Mouse (Mus musculus): ENCODE results near the gene Slc38a10. TPM values are rescaled to one million over a fixed set of nuclear protein-coding genes. Genes with fewer than 3 reads are reported as not detected.

Slc38a10 gene
- total RNA-seq (2021) = 100 to 1,000 TPM; 104 to 116 TPM

DNA sequence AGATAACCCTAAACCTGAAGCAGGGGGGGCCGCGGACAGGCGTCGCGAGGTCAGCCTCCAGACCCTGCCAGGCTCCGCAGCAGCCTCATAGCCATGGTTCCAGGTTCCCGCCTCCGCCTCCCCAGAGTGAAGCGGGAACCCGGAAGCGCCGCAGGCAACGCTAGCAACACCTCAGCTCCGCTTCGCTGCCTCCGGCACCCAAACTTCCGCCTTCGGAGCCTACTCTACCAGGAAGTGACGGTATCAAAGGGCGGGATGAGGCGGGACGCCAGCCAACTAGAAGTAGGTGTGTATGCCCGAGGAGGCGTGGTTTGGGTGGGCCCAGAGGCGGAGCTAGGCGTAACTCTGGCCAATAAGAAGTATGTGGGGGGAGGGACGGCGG lies at the start of gene Slc38a10:
Gene Slc38a10 (minus strand): TSS at position 234 of the 382 bp plus-strand sequence.
- peak; percentile 100 for DNase-seq
- intact Hi-C loops (cut with DNase I) = loop anchor here (2.0 kb wide), 1 partner anchor 38 kb away; no protein-coding TSS in a partner anchor

DNA sequence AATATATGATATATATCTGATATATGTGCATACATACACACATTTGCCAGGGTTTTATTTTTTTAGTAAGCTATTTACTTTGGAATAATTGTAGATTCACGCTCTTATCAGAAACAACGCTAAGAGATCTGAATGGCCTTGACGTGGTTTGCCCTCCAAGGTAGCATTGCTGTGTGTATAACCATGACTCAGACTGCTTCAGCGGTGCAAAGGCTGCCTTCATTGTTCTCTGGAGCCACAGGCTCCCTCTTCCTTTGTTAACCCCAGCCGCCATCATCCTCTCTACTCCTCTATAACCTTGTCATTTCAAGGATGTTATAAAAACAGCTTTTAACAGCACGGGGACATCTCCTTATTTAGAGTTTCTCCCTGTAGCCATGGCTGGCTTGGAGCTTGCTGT lies 49.5 kb upstream of the Slc38a10 start:
- intact Hi-C loops (cut with DNase I) = no loop called here
- no peak for DNase-seq

DNA sequence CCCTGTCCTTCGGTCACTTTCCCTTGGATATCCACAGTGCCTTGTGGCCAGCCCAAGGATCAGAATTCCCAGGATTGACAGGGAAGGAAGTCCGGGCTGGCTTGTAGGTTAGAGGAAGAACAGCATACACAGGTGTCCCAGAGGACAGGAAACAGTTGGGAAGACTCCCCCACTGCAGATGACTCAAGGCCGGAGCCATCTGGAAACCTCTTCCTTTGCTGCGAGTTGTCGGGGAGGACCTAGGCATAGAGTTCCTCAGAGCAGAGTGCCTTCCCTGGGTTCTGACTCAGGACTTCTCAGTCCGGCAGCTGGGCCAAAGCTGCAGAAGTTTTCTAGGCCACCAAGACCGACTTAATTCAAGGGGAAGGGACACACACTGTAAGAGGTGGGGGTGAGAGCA lies 48.6 kb upstream of the Slc38a10 start:
- intact Hi-C loops (cut with DNase I) = no loop called here
- DNase-seq = peak in 1 of 2 experiments; percentile 67

DNA sequence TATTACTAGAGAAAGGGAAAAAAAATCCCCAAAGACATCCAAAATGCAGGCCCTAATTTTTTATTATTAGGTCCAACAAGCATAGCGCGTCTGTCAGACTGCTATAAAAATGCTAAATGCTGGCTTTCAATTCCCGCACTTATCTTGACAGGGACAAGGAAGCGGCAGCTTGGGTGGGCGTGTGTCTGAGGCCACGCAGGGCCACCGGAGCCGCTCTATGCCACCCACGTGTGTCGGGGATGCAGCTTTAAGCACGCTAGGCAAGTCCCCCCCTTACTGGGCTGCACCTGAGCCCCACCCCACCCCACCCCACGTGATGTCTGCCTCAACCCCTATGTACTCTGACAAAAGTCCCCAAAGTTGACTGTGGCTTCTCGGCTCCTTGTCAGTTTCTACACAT lies 47.7 kb upstream of the Slc38a10 start:
- intact Hi-C loops (cut with DNase I) = no loop called here
- no peak for DNase-seq

DNA sequence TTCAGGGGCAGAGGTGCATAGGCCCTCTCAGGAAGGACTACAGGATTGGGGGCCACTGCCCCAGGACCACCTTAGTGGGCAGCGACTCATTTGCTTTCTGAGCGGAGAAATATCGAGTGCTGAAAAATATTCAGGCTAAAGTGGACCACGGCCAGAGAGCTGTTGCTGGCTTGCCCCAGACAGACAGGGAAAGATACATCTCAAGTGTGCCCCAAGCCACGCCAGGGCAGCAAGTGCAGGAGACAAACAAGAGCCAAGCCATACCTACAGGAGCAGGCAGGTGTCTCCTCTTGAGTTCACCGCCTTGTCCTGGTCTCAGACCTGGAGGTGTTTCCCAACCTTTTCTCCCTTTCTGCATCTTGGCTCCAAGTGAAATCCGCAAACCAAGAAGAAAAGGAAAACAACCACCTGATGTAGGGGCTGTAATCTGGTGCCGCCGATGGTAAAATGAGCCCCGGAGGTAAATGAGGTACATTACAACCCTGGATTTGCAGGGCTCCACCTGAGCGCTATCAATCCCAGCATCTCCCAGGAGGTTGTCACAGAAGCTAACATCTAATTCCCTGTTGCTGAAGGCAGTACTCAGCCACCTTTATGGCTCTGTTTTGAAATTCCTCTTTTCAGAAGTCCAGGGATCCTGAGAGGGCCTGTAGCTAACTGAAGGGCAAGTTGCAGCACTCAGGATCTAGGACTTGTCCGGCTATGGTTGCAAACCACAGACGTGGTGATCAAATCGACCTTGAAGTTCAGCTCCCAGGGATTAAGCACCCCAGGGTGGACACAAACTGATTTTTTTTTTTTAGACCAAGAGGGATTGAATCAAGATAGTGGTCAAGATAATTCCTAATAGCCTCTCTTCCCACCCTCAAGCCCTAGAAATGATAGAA lies 39.6 kb upstream of the Slc38a10 start:
- intact Hi-C loops (cut with DNase I) = no loop called here

DNA sequence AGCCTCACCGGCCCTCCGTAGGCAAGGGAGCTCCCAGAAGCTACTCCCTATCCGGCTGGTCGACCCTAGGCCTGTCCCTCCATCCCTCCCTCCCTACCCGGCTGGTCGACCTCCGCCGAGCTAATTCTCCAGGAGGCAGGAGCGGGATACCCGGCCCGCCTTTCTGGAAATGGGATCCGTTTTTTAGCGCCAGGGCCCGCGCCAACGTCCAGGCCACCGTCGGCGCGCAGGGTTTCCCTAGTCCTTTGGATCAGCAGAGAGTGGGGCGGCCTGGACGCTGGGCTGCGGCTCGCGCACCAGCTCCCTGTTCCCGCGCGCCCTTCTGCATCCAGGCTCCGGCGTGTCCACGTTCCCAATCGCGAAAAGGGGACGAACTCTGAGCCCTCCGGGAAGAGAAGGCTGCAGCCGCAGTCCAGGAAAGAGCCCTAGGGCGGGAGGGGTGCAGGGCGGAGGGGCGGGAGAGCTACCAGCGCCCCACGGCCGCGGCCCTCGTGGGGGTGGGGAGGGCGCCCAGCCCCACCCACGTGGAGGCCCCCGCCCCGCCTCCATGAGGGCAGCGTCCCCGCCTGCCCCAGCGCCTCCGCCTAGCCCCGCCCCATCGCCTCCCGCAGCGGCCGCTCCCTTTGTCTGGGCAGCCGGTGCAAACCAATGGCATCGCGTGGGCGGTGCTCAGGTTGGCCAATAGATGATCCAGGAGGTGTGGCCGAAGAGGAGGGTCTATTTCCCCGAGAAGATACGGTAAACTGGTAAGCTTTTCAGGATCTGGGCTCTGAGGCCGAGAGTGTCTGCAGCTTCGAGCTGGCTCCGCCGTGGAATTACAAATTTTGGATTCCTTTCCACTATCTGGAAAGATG lies 38.5 kb upstream of the Slc38a10 start:
- peak; percentile 99 for DNase-seq
- intact Hi-C loops (cut with DNase I) = loop anchor here (1.0 to 2.0 kb wide), 3 partner anchors 39 to 118 kb away; partner anchors contain the start of gene Slc38a10

More for the DNA sequence above, 39.6 kb upstream of the Slc38a10 start:
- DNase-seq = peak in 1 of 2 experiments; percentile 38

DNA sequence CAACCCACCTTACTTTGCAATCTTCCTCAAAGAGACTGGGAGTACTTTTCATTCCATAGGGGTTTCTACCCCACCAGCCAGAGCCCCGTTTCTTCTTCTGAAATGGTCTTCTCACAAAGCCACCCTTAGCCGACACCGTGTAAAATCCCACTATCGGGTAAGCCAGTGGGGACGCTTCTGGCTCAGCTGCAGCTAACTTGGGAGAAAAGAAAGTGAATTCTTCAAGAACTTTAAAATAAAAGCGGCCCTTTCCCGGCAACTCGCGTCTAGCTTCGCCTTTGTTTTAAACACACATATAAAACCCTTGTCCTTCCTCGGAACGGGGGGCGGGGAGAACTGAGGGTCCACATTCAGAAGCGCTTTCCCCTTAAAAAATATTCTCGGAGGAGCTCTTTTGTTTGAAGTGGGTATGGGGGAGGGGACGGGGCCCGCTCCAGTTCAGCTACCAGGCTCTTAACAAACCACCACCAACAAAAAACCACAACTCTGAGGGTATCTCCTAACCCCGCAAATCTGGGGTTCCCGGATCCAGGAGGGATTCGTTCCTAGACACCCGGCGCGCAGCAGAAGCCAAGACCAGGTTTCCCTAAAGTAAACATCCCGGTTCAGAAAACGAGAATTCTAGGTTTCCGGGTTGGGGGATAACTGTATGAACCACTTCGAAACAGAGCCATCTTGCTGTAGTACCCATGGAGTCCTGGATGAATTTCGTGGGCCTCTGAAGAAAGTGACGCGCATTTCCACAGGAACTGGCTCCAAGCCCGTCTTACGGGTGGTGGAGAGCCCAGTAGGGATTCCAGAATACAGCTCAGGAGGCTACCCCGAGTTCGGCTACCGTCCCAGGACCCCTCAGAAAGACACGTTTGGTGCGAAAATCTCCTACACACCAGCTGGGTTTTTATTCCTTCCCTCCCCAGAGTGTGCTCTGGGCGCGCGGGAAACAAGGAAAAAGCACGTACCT lies 37.6 kb upstream of the Slc38a10 start:
- intact Hi-C loops (cut with DNase I) = loop anchor here (1.0 to 2.0 kb wide), 4 partner anchors 38 to 119 kb away; partner anchors contain the start of gene Slc38a10
- peak; percentile 77 to 85 for DNase-seq

DNA sequence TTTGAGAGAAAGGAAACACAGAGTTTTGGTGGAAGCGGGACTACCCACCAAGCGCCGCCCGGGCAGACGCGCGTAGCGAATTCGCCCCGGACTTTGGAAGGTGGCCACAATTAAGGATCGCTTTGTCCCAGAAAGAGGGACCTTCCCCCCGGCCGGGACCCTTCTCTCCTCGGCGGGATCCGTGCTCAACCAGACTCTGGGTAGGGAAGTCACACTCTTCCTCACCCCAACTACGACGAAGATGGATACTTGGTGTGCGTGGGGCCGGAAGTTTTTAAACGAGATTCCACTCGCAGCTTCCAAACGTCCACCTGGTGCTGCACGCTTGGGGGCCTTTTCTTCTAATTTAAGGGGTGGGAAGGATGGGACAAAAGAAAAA lies 36.9 kb upstream of the Slc38a10 start:
- intact Hi-C loops (cut with DNase I) = loop anchor here (1.0 to 2.0 kb wide), 2 partner anchors 37 to 48 kb away; partner anchors contain the start of gene Slc38a10
- DNase-seq = peak; percentile 71

DNA sequence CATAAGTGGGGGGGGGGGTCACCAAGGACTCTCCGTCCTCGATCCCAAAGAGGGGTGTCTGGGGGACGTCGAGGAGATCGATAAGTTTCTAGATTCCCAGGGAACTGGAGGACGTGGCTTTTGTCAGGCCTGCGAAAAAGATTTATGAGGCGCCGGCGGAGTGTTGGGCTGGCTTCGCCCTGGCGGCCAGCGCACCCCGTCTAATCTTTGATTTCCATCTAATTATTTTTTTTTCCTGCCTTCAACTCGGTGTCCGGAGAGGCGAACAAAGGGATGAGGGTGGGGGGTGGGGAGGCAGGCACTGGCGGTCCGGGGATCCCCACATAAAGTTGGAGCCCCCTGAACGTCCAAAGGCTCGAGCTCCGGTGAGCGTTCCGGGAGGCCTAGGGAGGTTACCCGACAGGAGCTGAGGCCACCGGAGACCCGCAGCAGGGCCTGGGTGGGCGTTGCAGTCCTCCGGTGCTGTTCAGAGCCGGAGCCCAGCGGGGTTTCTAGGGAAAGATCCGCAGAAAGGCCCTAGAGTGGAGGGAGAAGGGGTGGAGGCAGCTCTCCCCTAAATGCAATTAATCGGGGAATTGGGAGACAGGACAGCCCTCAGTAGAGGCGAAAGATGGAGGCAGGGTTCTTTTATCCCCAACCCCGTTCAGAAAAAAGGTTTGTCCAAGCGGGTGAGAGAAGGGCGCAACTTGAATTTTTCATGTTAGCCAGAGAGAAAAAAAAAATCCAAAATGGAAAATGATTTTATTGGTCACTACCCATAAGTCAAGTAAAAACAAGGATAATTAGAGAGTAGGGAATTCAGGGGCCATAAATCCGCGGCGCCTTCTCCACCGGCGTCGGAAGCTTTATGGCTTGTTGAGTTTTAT lies 36.3 kb upstream of the Slc38a10 start:
- peak; percentile 54 to 59 for DNase-seq

DNA sequence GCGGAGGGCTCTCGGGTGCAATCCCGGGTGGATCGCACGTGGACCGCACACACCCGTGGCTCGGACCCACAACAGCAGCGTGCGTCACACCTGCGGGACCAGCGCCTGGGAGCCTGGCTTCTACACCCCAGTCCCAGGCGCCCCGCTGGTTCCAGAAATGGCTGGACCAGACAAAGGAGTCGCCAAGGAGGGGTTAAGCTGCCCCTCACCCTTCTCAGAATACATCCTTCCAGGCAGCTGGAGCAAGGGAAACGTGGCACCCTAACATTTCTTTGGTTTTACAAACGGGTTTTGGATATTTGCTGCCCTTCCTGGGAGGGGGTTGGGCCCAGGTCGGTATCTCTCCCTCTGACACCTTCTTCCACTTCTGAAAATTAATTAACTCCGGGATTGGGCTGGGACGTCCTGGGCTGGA lies 35.7 kb upstream of the Slc38a10 start:
- peak; percentile 55 to 63 for DNase-seq
- intact Hi-C loops (cut with DNase I) = no loop called here

More for the DNA sequence above, 36.3 kb upstream of the Slc38a10 start:
- intact Hi-C loops (cut with DNase I) = loop anchor here (1.0 to 2.0 kb wide), 2 partner anchors 37 to 49 kb away; partner anchors contain the start of gene Slc38a10

DNA sequence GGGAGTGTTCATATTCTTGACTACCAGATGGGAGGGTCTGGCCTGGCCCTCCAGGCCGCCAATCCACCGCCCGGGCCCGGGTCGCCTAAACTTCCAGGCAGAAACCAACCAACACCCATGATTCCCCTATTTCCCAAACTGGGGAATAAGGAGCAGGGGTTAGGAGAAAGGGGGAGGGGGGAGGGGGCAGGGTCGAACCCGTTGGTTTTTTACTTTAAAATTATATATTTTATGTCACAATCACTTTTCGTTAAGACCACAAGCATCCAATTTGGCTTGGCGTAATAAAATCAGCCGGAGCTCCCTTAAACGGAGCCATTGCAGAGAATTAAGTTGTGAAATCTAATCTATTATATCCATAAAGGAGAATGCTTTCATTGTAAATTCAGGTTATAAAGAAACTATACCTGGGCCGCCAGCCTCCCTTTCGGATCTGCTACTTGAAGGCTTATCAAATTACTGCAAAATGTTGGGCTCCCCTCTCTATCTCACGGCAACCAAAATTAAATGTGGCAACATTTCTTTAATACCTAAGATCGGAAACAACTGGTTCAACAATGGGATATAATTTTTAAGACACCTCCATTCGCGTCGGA lies 35.1 kb upstream of the Slc38a10 start:
- DNase-seq = no peak
- intact Hi-C loops (cut with DNase I) = no loop called here

DNA sequence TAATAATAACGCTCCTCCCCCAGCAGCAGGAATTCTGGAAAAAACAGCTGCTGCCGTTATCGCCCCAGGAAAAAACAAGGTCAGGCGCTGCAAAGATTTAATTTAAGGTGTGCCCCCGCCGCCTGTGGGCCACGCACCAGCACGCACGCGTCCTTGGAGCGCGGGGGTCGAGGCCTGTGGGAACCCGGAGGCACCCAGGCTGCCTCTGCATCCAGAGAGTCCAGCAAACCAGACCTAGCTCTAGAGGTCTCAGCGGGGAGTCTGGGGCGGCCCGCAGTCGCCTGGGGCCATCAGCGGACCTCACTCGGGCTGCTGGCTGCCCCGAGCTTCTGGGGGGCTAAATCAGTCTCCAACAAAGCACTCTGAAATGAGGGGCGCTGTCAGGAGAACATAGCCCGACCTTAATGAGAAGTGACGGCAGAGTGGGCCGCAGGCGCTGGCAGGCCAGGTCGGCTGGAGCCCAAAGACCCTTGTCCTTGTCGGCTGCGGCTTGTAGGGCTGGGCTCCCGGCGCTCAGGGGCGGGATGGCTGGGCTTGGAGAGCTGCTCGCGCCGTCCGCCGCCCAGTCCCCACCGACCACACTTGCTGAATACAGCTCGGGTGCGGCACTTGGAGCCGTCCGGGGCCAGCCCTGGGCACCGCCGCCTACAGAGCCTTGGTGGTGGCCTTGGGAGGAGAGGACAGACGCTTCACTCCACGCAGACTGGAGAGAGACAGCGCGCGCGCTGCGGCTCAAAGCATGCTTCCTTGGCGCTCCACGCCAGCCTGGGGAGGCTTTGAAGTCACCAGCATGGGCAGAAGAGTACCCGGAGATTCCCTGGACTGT lies 34.4 kb upstream of the Slc38a10 start:
- DNase-seq = peak; percentile 73 to 74
- intact Hi-C loops (cut with DNase I) = loop anchor here (2.0 kb wide), 1 partner anchor 43 kb away; no protein-coding TSS in a partner anchor

DNA sequence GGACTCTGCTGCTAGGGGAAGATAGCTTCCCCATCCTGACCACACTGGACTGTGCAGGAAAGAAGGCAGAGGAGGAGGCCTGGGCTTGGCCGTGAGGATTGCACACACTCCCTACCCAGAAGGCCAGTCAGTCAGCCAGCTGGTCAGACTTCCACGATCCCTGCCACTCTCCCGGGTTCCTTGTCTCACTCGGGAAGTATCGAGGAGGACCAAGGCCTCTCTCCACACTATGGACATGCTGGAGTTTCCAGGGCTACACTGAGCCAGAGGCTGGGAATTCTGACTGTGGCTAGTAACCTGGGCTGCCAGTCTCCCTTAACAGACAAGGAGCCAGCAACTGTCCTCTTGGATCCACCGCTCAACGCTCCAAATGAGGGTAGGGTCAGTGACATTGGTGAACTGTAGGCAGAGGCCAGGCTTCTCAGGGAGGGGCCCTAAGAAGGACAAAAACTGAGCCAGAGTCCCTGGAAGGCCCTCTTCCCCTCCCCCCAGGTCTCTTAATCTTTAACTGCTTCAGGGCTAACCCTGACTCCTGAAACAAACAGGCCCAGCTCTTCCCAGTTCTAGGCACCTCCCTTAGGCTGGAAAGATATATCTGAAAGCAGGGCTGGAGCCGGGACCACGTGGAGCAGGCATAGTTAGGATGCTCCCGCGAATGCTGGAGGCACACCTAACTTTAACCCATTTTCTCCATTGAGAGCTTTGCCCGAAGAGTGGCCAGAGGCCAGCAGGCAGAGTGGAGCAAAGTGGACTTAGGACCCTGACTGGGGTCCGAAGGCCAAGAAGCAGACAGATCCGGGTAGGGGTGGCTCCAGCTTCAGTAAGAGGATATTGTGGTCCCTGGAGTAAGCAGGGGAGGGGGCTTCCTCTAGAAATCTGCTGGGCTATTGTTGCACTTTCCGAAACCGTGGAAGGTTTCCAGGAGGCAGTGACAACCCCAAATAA lies 33.5 kb upstream of the Slc38a10 start:
- peak in 1 of 2 experiments; percentile 79 for DNase-seq
- intact Hi-C loops (cut with DNase I) = loop anchor here (2.0 kb wide), 1 partner anchor 42 kb away; no protein-coding TSS in a partner anchor

DNA sequence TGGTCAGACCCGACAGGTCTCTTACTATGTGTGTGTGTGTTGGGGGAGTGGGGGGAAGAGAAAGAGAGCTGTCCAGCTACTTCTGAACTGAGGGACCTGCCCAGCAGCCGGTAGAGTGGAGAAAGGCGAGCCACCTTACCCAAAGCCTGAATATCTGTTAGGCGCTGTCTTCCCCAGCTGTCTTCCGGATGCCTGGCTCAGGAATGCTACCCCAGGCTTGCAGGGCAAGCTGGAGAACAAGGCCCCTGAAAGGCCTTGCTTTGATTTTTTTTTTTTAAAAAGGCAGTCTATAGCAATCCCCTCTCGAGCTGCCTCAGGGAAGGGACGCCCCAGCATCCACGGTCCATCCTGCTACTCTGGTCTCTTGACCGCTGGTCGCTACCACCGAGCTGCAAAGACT lies 32.6 kb upstream of the Slc38a10 start:
- intact Hi-C loops (cut with DNase I) = loop anchor here (2.0 kb wide), 1 partner anchor 41 kb away; no protein-coding TSS in a partner anchor
- no peak for DNase-seq

DNA sequence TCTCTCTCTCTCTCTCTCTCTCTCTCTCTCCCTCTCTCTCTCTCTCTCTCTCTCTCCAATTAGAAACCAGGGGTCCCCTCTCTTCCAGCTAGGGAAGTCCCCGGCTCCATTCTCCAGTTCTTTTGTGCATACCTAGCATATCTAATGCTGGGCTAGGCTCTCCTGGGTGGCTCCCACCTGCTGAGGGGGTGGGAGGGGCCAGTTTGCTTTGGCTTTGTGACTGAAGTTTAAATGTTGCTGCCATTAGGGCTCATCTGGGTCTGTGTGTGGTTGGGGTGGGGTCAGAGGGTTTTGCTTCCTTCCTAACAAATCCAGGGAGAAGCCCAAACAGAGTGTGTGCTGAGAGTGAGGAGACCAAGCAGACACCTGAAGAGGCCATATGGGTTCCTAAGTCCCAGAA lies 32.0 kb upstream of the Slc38a10 start:
- intact Hi-C loops (cut with DNase I) = no loop called here
- DNase-seq = no peak

DNA sequence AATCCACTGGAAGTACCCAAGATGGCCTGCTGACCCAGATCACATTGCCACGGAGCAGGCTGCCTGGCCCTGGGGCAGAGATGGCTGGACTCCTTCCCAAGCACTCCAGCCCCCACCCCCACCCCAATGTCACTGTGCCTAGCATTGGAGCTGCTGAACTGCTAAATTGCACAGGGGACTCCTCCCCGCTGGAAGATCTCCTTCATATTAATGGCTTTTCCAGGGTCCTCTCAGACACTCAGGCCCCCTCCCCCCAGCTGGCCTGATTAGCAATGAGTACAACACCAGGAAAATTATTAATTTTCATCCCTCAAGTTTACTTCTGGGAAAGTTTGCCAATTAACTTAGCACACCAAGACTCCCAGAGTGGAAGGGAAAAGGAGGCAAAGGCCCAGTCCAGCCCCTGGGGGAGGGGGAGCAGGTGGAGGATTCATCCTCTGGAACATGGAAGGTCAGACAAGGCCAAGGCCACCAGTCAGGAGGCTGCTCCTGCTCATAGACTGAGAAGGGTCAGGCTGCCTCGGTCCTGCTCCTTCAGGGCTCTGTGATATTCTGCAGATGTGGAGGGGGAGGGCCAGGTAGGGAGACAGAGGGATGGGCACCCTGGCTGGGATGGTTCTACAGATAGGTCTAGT lies 31.4 kb upstream of the Slc38a10 start:
- DNase-seq = no peak
- intact Hi-C loops (cut with DNase I) = no loop called here
